Mouse (Mus musculus): ENCODE results near the gene Fam114a1.

Gene Fam114a1

DNA sequence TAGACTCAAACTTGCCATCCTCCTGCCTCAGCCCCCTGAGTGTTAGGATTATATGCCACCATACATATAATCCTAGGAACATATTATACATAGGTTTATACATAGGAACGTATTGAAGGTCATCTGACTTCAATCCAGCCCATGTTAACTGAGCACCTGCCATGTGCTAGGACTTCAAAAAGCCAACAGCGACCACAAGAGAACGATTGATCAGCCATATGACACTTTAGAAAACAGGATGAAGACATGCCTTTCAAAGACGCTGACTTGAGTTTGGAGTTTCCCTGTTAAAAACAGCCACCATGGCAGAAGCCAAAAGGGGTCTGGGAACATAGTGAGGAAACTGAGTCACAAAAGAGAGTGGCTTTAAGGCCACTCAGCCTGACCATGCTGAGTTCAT is 35.4 kb downstream of the Fam114a1 start:
- DNase-seq: no peak

DNA sequence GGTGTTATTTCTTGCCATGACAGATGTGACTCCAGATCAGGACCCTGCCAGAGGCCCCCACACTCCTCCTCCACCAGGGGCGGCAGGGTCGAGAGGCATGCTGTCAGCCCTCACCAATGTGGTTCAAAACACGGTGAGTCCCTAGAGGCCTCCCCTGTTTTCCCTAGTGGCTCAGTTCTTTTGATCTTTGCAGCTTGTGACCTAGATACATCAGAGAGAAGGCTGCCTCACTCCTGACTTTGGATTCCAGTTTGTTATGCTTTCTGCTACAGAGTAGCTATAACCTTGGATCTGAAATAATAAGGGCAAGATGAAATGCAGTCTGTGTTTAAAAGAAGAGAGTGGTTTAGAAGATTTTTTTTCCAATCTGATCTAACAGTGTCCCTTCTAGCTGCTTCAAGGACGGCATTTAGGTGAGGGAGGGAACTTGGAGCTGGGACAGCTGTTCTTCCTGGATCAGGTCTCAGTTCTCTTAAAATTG is 36.2 kb downstream of the Fam114a1 start:
- DNase-seq: no peak

DNA sequence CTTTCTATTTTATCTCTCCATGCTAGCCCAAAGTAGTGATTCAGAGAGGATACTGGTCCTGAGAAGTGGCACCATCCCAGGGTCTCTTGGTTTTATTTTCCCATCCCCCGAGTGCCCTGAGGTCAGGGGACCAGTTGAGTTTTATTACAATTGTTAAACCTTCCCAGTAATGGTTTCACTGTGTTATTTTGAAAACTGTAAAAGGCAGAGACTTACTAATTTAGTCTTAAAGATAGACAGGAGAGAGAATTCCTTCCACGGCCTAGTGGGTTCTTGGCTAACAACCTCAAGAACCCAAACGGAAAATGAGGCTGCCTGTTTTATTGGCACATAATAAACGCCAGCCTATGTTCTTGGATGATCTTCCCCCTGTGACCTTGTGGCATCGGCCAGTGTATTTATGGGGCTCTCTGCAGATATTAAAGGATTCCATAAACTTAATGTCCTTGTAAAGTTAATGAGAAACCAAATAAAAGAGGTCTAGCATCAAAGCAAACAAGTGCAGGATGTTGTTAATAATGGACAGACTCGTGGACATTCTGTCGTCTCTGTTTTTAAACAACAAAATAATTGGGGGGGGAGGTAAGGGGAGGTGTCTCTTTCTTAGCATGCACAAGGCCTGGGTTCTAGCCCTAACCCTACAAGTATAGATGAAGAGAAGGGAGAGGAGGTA is 42.2 kb downstream of the Fam114a1 start:
- no peak for DNase-seq

DNA sequence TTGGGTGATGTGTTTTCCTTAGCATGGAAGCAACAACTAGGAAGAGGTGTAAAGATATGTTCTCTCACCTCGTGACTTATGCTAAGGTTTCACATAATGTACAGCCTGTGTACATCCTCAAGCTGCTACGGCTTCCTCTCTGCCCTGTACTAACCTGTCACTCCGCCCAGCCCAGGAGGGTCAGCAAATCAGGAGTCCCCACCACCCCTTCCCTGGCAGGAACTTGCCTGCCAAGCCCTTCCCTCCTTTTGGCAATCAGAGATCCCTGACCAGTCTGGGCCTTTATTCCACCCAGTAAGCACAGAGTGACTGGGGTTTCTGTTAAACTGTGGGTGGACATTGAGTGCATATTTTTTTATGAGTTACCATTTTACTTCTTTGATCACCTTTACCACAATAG is 45.6 kb downstream of the Fam114a1 start:
- DNase-seq: no peak

DNA sequence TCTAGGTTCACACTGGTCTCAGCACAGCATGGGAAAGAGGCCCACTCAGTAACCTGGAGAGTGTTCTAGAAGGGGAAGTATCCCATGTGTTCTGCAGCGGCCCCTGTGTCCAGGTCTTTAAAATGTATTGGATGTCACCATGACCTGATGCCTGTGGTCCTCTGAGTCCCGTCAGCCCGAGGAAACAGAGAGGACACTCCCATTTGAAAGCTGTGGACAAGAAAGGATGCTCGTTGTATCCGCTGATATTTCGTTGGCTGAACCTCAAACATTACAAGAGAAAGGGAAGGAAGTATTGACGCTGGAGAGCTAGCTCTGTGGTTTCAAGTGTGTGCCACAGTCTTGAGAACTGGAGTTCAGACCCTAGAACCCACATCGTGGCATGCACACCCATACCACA is 49.2 kb downstream of the Fam114a1 start:
- no peak for DNase-seq

DNA sequence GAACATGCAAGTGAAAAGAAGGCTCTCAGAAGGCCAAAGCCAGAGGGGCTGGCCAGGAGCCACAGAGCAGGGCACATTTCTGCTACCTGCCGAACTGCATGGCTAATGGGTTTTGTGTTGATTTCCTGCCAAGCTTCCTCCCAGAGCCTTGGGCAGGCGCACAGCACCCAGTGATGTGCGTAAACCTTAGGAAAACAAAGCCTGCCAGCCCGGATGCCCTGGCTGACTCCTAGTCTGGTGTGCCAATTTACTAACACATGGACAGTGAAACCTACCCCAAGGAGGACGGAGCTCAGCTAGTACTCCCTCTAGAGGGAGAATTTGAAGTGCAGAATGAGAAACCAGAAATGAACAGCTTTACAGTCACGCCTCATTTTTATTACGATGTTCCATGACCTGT is 50.0 kb downstream of the Fam114a1 start:
- peak; percentile 78 to 90 for DNase-seq

DNA sequence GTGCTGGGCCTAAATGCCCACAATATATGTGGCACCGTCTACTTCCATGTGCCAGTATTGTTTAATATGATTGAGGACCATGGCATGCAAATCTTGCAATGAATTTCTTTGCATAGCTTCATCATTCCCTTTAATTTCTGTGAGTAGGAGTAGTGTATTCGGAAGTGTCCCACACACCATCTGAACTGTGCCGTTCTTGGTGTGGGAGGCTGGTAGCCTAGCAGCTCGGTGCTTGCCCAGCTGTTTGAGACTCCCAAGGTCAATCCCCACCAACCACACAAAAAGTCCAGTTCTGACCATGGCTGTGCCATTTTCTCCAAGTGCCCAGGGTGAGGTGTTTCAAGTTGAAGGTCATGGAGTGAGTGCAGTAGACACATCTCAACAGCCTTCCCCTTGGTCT is 52.1 kb downstream of the Fam114a1 start:
- DNase-seq: no peak

DNA sequence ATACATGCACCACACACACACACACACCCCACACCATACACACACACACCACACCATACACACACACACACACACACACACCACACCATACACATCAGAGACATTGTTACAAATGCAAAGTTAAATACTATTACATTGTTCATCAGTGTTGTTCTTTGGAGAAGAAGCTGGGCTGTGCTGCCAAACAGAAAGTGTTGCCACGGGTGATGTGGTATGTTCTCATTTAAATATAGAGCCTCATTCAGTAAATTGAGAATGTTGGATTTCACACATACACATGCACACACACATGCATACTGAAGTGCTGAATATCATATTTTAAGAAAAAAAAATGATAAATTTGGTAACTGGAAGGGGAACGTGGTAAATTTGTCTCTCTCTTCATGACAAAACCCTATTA is 54.8 kb downstream of the Fam114a1 start:
- DNase-seq: no peak

DNA sequence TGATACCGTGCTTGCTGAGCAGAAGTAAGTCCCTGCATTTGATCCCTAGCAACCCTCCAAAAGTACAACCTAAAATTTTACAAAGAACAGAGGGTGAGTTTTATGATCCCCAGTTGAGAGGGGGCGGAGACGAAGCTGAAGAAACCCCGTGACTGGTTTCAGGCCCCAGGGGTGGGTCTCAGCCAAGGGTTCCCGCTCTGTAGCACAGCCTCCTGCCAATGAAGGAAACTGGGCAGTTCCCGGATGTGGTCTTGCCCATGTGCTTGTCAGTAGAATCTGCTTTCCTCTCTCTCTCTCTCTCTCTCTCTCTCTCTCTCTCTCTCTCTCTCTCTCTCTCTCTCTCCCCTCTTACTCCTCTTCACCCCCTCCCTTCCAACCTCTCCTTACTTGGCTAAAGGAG is 56.0 kb downstream of the Fam114a1 start:
- DNase-seq: peak in 1 of 2 experiments; percentile 64

DNA sequence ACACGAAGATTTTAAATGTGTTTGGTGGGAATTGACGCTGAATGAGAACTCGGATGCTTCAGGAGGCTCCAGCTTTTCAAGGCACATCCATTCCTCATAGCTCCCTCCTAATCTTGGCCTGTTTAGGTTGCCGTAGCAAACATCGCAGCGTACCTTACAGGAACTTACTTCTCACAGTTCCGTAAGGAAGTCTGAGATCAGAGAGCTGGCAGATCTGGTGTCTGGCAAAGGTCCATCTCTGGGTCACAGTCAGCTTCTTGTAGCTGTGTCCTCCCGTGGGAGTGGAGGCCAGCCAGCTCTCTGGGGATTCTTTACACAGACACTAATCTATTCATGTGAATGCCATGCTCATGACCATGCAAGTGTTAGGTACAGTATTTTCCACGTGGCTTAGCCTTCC is 56.9 kb downstream of the Fam114a1 start:
- peak; percentile 49 to 53 for DNase-seq

DNA sequence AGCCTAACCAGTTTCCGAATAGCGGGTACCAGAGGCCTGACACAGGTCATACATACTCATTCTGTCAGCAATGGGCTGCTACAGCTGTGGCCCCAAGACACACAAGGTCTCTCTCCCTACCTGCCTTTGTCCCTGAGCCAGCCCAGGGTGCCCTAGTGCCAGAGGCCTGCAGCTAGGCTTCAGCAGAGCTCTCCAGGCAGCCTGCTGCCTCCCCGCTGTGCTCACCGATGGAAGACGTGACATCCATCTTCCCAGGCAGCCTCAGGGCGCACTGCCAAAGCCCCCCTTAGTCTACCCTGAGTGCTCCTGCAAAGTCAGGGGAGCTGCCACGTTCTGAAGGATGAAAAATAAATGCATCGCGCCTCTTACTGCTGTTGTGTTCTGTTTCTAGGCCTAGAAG is 58.1 kb downstream of the Fam114a1 start:
- no peak for DNase-seq

DNA sequence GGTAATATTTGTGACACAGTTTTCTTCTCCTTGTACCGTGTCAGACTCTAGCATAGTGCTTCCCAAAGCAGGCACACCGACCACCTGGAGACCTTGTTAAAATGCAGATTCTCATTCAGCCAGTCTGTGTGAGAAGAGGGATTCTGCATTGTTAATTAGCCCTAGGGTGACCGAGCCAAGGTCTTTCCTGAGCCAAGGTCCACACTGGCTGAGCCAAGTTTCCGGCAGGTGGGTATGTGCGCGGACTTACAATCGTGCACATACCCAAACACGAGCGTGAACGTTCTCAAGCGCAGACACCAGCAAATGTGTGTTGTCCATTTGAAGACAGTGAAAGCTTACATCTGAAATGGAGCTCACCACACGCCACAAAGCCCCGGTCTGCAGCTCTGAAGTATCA is 66.7 kb downstream of the Fam114a1 start:
- DNase-seq: no peak

DNA sequence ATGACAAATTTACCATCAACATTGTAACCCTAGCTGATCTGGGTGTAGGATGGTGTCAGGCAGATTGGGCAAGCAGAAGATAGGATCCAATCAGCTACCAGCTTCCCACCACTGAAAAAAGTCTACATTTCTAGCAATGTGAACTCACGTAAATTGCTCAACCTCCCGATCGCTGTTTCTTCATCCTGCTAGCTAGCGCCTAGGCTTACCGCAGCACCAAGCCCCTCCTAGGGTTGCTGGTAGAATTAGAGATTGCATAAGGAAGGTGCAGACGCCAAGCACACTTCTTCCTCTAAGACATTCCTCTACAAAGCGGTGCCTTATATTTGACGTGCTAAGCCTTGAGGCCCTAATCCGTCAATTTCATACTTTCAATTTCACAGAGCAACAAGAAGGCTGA is 68.4 kb downstream of the Fam114a1 start:
- DNase-seq: no peak

DNA sequence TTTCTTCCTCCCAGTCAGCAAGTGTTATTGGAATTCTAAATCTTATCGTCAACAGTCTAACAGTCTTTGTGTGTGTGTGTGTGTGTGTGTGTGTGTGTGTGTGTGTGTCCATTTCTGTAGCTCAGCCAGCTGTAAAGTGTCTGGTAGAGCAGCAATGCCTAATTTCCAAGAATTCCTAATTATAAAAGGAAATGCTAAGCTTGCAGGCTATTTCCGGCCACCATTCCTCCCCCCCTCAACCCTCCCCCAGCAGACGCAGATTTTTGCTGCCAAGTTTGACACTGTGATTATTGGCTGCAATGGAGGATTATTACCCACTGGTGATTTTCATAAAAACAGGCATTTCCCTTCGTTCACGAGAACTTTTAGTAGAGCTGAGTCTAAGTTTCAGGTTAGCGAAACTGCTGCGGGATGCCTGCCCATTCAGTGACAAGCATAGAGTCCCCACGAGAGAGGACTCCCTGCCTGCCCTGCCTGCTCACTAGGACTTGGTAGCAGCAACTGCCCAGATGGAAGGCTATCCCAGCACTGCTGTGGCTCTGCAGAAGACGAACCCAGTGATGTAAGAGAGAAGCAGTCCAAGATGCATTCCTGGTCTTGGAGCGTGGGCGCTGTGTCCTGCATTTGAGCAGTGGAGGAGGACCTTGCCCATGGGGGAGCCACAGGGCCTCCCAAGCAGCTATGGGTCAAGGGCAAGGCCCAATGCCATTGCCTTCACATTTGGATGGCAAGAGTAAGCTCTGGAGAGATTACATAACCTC is 69.1 kb downstream of the Fam114a1 start:
- peak; percentile 45 to 54 for DNase-seq

DNA sequence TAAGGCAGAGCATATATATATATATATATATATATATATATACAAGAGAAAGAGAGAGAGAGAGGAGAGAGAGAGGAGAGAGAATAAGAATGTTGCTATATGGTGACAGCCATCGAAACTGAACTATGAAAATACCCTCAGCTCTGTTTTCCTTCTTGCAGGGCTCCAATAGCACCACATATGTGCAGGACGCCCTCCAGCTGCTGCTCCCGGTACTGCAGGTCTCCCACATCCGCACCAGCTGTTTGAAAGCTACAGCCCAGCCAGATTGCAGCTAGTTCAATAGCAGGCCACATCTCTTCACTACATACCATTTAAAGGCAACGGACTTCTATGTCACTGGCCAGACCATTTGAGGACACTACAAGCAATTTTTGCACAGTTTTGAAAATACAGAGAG is 70.6 kb downstream of the Fam114a1 start:
- DNase-seq: peak in 1 of 2 experiments; percentile 25

DNA sequence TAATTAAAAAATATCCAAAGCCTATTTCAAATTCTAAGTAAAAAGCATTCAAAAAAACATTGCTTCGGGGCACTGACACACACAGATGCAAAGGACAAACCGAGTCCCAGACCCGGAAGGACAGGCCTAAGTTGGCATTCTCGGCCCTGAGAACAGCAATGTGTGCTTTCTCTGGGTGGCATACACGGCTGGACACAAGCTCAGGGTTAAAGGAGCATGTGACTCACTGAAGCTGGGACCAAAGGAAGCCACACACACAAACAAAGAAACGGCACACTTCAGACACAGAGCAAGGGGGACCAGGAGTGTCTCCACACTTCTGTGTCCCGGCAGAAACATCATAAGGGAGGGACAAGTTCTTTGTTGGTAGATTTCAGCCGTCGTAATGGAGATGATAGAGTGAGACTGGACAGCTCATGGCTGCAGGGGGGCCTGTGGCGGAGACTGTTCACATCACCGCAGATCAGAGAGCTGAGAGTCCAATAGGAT is 73.6 kb downstream of the Fam114a1 start:
- DNase-seq: no peak

DNA sequence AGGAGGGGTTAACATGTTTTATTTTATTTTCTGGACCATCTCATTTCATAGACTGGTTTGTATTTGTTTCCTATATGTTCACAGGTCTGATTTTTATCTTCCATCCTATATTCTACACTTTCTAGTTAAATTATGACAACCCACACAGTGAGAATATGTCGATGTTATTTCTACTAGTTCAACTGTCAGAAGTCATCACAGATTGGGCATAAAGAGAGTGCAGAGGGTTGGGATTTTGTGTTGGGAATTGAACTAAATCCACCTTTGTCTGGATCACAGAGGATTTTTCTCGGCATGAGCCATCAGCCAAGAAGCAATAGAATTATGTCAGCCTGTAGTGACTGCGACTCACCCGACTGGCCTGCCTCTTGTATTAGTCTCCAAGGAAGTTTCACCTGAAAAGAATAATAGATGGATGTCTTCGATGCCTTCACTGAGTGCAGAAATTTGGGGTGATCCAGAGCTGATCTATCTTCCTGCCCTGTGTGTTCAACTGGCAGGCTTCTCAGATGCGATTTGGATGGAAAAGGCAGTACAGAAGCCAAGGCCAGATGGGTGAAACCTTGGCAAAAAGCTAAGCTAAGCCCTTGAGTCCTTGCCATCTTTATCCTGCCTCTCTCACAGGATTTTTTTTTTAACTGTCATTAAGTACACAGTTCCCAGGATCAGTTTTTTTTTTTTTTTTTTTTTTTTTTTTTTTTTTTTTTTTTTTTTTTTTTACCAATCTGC is 75.9 kb downstream of the Fam114a1 start:
- no peak for DNase-seq

DNA sequence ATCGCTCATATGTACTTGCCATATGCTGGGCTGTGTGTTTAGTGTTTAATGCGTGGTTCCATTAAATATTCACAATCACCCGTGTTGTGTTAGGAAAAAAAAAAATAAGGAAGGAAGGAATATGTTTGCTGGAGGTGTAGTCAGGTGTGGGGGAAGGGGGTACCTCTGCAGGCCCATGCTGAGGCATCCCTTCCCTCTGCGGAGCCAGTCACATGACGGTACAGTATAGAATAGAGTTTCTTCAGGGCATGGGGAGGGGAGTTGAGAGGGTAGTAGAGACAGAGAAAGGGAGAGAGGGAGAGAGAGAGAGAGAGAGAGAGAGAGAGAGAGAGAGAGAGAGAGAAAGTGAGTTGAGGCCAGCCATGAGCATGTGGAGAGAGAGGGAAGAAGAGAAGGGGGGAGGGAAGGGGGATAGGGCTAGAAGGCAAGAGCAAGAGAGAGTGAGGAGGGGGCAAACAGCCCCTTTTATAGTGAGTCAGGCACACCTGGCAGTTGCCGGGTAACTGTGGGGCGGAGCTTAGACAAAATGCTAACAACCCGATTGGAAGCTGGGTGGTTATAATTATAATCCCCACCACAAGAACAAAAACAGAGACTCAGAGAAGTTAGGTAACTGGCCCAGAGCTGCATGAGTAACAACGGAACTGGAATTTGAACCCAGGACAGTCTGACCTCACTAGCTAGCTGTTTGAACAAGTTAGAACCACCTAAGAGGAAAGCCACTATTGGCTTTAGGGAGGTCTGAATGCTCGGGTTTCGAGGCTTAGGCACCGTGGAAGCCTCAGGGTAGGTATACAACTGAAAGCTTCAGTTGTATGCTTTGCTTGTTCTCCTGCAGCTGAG is 76.8 kb downstream of the Fam114a1 start:
- DNase-seq: no peak

DNA sequence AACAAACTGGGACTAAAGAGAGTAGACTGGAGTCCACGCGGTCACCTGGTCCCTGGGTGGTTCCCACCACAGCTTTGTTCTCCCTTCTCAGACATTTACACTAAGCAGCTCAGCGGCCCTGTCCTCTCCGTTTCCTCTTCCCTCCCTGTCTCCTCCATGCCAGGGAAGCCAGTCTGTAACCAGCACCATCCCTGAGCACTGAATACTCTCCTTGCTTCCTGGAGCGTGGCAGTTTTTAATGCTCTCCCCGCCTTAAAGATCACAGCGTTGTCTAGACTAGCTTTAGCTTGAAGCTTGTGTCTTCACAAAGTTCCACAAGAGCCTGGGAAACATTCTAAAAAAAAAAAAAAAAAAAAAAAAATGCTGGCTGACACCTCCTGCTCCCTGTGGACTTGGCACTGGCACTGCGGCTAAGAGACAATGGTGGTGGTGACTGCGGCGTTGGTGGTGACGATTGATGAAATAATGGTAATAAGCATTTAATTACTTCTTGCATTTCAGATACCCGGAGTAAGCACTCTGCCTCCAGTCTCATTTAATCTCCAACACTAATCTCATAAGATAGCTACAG is 77.5 kb downstream of the Fam114a1 start:
- no peak for DNase-seq

DNA sequence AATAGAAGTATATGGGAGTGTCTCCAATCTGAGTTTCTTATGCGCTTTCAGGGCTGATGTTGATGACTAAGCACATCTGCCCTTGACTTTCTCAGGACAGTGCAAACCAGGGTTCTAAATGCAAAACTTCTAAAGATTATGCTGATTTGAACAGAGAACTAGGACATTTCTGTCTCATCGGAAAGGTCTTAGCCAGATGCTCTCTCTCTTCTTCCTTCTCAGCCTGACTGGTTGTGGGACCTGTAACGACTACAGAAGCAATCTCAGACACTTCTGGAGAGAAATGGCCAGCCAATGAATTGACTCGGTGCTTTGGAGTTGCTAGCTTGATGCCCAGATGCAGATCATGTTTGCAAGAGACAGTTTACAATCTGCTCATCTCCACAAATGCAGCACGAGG is 80.0 kb downstream of the Fam114a1 start:
- DNase-seq: no peak

DNA sequence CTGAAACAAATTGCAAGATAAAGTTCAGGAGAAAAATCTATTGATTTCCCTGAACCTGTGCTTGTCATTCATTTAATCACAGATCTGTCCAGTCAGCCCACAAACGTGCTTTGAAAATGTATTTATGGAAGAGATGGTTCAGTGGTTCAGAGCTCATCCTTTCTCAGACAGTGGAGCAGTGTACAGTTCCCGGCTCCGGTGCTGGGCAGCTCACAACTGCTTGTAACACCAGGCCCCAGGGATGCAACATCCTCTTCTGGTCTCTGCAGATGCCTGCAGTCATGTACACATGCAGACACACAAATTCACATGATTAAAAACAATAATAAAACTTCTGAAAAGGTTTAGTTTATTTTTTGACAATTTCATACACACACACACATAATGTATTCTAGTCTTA is 81.6 kb downstream of the Fam114a1 start:
- no peak for DNase-seq

DNA sequence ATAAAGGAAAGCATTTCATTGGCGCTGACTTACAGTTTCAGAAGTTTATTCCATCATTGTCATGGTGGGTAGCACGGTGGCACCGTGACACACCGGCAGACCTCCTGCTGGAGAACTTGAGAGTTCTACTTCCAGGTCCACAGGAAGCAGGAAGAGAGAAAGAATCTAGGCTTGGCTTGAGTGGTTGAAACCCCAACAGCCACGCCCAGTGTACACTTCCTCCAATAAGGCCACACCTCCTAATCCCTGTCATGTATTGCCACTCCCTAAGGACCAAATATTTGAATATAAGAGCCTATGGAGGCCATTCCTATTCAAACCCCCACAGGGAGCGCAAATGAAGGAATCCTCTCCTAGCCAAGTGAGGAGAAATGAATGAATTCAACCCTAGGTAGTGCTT is 87.7 kb downstream of the Fam114a1 start:
- no peak for DNase-seq

All from kidney, postnatal 25 days (tissue).